8 mouse cellular contexts compared by ENCODE assay signal in genomic region chr12:72973161-72973560, GRCm38 (mm10). TPM values are rescaled to one million over a fixed set of nuclear protein-coding genes. Genes with fewer than 3 reads are reported as not detected.
DNase-seq lines count a peak whose midpoint lies in the region; ATAC-seq and TF ChIP-seq lines count a peak whose summit lies in the region.

No protein-coding gene starts in this region.

- ATAC-seq in heart, embryonic 12.5 days (ENCODE audit: insufficient number of reproducible peaks, low FRiP score), result no peak
- ATAC-seq in erythroid progenitor cell, adult 5-6 weeks (replicated peaks; ENCODE audit: low FRiP score, poor library complexity, severe bottlenecking), result no peak

- no peaks in the 10 kb centered on the region; the same call in 1 of the 2 replicates for H3K4me1 ChIP-seq in heart, adult 2 months (ENCODE audit: control insufficient read depth, insufficient read depth, low read length)
- peaks cover 6% of the 10 kb centered on the region; the same call in 1 of the 2 replicates for H3K4me1 ChIP-seq in heart, embryonic 12.5 days (replicated peaks)

- no peaks in the 10 kb centered on the region for H3K9me3 ChIP-seq in heart, embryonic 12.5 days (replicated peaks)

- no peaks in the 10 kb centered on the region for H3K27me3 ChIP-seq in heart, adult 2 months (ENCODE audit: control insufficient read depth, insufficient read depth, low read length)
- peaks cover 13% of the 10 kb centered on the region for H3K27me3 ChIP-seq in heart, embryonic 12.5 days (replicated peaks)

- DNase-seq in heart, adult 2 months, result peak in 1 of 2 experiments; percentile 39
- peak; percentile 66 for DNase-seq in 416B (ENCODE audit: low read depth)
- peak; percentile 82 for DNase-seq in R1 (ENCODE audit: low read depth, low spot score)
- peak; percentile 67 for DNase-seq in embryo, embryonic 9.5 days (ENCODE audit: extremely low spot score)
- DNase-seq in layer of hippocampus, adult 2 months (ENCODE audit: low spot score in 2 of 2), result peak; percentile 23 to 57
- DNase-seq in lung, postnatal 25 days (ENCODE audit: low spot score), result peak; percentile 46

- H3K4me2 ChIP-seq in heart, embryonic 12.5 days, result no peak overlapping the region

- no peaks in the 10 kb centered on the region for H3K79me2 ChIP-seq in heart, adult 2 months (replicated peaks; ENCODE audit: control insufficient read depth, insufficient read depth, low read length)

- no peak overlapping the region for H3K27ac ChIP-seq in heart, adult 2 months
- no peak overlapping the region for H3K27ac ChIP-seq in heart, embryonic 12.5 days (ENCODE audit: poor library complexity, severe bottlenecking)
- H3K27ac ChIP-seq in layer of hippocampus, adult 2 months, result no peak overlapping the region

- 2% methylated on average over 6 of the region's 6 CpGs for WGBS in heart, adult 2 months
- 3% methylated on average over 6 of the region's 6 CpGs for WGBS in heart, embryonic 12.5 days

- no peak for TF ChIP-seq EP300 in heart, adult 2 months (IDR thresholded peaks at IDR 0.05; ENCODE audit: insufficient read depth, low read depth, low read length)

- intact Hi-C loops in heart, adult 2 months (cut with DNase I), result no loop called here

- no peak overlapping the region for H3K9ac ChIP-seq in heart, adult 2 months (ENCODE audit: low read depth, low read length)
- H3K9ac ChIP-seq in heart, embryonic 12.5 days, result no peak overlapping the region

- TF ChIP-seq POLR2A in heart, adult 2 months (IDR thresholded peaks at IDR 0.05; ENCODE audit: insufficient read depth, low read depth, low read length), result no peak

- no peaks in the 10 kb centered on the region for H3K36me3 ChIP-seq in heart, adult 2 months (ENCODE audit: control insufficient read depth, insufficient read depth, low read length)
- H3K36me3 ChIP-seq in heart, embryonic 12.5 days, result no peaks in the 10 kb centered on the region

- peak; percentile 87 for TF ChIP-seq CTCF in heart, adult 2 months (IDR thresholded peaks at IDR 0.05)
- TF ChIP-seq CTCF in layer of hippocampus, adult 2 months (conservative IDR thresholded peaks at IDR 0.05), result peak; percentile 89

- no peak overlapping the region for H3K4me3 ChIP-seq in heart, adult 2 months
- no peak overlapping the region for H3K4me3 ChIP-seq in heart, embryonic 12.5 days
- no peak overlapping the region for H3K4me3 ChIP-seq in layer of hippocampus, adult 2 months

RNA-seq across cellular contexts. Expression of gene 4930447C04Rik, which starts 32.6 kb away (rescaled TPM):
- under 1 TPM; 0.30 to 0.47 TPM for total RNA-seq in heart, adult 2 months (2021)
- 0.23 TPM in 1 of 2 replicates, not detected in the other for polyA plus RNA-seq in heart, adult 2 months (2012; rRNA removed)
- 3.4 and 4.5 TPM in 2 replicates for polyA plus RNA-seq in heart, embryonic 12.5 days (2016; fragmentation: Nextera tagmentation; extraction: Ambion mirVana)
- 1 to 10 TPM; 6.1 to 6.5 TPM for total RNA-seq in layer of hippocampus, adult 2 months (2021)
- total RNA-seq in erythroid progenitor cell, adult 5-6 weeks (2015; ENCODE audit: low replicate concordance), result not detected in 2 replicates
- not detected in 2 replicates for total RNA-seq in erythroid progenitor cell, adult 5-6 weeks (2017; ENCODE audit: low replicate concordance)

RNA-seq across cellular contexts. Expression of gene Six6, which starts 33.5 kb away (rescaled TPM):
- total RNA-seq in heart, adult 2 months (2021), result not detected
- polyA plus RNA-seq in heart, adult 2 months (2012; rRNA removed), result not detected in 2 replicates
- polyA plus RNA-seq in heart, embryonic 12.5 days (2016; fragmentation: Nextera tagmentation; extraction: Ambion mirVana), result not detected in 2 replicates
- total RNA-seq in layer of hippocampus, adult 2 months (2021), result not detected
- total RNA-seq in erythroid progenitor cell, adult 5-6 weeks (2015; ENCODE audit: low replicate concordance), result not detected in 2 replicates
- not detected in 2 replicates for total RNA-seq in erythroid progenitor cell, adult 5-6 weeks (2017; ENCODE audit: low replicate concordance)

Comparison
In these comparisons a context has a peak if more than half of its experiments do, and no peak if none do; other contexts are left out.
1. RNA of gene 4930447C04Rik, which starts 32.6 kb away (total RNA-seq): 6.1 to 6.5 TPM in layer of hippocampus, adult 2 months; 0.30 to 0.47 TPM in heart, adult 2 months and not detected in erythroid progenitor cell, adult 5-6 weeks; every median in the first group is over 4 times any median in the second.